Mouse (Mus musculus): ENCODE measurements around the gene Klhl2.

GRCm38 (mm10) chr8:64826461-64826860 lies 23.4 kb downstream of the Klhl2 start:
- TF ChIP-seq POLR2A (IDR thresholded peaks at IDR 0.05; ENCODE audit: borderline replicate concordance, low read depth, low read length): no peak
- TF ChIP-seq CTCF (IDR thresholded peaks at IDR 0.05; ENCODE audit: low read depth, low read length): no peak

Data from bone marrow macrophage, adult 2 months (primary cell).